Mouse (Mus musculus) thymus, adult 18-20 months (tissue): Measurements from ENCODE around the gene Efr3b.

ENCODE experiments used
- DNase-seq, 2 experiments: peaks; one replicate each; pipeline ENCODE4 v3.0.0; 2022; ENCODE audit warnings: mixed read lengths in 2 of 2

The Efr3b gene

DNA sequence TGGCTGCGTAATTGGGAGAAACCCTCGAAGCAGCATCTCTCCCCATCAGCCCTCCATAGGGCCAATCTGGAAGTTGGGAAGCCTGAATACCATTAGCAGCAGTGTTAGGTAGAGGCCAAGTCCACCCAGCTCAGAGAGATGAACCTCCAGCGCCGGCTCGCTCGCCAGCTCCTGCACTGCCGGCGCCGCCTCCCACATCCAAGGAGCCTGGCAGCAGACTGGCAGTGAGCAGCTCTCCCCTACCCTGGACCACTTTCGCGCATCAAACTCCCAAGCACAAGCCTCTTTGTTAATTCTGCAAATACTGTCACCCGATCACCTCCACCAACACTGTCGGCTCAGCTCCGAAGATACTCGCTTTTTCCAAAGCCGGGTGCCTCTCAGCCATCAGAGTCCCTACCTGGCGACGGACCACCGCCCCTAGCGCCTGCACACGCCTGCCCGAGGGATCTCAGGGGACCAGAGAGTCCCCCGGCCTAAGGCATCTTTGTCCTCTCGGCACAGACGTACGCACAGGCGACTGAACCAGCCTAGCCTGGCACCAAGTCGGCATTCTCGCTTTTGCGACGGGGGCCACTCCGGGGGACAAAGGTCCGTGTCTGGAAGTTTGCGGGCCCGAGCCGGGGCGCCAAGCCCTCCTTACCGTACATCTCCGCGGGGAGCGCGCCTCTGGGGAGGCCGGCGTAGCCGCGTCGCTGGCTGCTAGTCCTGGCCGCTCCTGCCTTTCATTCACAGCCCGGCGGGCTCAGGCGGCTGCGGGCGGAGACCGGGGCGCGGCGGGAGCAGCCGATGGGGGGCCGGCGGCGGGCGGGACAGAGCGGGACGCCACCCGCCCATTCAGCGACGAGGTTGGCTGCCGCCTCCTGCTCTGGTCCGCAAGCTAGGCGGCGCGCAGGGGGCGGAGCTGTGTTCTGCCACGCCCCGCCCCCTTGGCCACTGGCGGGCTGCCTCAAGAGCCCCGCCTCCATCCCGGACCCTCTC lies at the start of gene Efr3b:
Efr3b (minus strand) TSS at position 855 of the 981 bp plus-strand sequence.
- DNase-seq, result peak; percentile 69 to 70

GRCm38 (mm10) chr12:4083441-4083840 lies 44.7 kb upstream of the Efr3b start:
- no peak for DNase-seq

- DNase-seq, result peak; percentile 86 to 93
These were observed 43.7 kb upstream of the Efr3b start, which contains the start of gene Dnajc27 for GRCm38 (mm10) chr12:4082132-4083001. TSS of gene Dnajc27 (plus strand) at chr12:4082583.

- DNase-seq, result peak; percentile 11 to 24
These were observed 41.6 kb upstream of the Efr3b start for GRCm38 (mm10) chr12:4080311-4080710.

DNA sequence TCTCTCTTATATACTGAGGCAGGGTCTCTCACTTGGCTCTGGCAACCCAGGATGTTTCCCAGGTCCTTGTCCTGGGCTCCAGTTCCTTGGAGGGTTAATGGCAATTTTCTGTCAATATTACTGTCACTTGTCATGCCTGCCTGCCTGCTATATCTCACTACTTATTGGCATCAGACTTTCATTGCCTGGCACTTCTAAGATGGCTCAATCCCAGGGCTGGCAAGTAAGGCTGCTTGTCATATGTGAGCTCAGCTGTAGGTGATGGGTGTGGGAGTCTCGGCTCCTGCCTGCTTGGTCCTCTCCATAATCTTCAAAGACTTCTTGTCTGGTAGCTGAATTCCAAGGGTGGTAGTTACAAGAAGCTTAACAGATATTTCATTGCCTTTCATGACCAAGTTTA lies 39.4 kb upstream of the Efr3b start:
- DNase-seq, result no peak

DNA sequence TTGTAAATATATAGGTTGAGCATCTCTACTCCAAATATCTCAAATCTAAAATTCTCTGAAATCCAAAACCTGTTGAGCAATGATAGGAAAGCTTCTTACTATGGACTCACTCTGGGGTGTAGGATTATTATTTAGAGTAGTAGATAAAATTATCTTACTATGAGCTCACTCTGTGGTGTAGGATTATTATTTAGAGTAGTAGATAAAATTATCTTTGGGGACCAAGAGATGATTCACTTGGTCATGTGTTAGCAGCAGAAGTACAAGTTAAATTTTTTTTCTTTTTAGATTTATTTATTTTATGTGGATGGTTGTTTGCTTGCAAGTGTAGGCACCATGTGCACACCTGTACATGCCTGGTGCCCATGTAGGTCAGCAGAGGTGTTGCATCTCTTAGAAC lies 37.7 kb upstream of the Efr3b start:
- no peak for DNase-seq

- no peak for DNase-seq
These were observed 36.7 kb upstream of the Efr3b start for GRCm38 (mm10) chr12:4075407-4075806.

GRCm38 (mm10) chr12:4071671-4072070 lies 33.0 kb upstream of the Efr3b start:
- DNase-seq, result no peak

DNA sequence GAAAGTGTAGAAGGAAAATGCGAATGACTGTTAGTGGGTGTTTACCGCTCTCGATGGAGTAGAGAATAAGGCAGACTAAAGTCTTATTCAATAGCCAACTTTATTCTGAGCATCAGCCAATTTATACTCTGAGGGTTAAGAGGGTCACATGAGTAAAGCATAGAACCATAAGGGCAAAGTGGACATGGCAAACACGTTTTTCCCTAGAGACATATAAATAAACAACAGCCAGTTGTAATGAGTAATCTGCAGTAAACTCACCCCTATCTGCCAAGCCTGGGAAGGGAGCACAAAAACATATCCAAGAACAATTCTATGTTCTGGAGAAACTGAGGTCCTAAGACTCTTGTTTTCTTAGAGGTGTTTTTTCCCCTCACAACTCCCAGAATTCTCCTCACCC lies 29.8 kb upstream of the Efr3b start:
- DNase-seq, result no peak

- DNase-seq, result no peak
These were observed 28.2 kb upstream of the Efr3b start for GRCm38 (mm10) chr12:4066681-4067459.

- DNase-seq, result no peak
These were observed 27.2 kb upstream of the Efr3b start for GRCm38 (mm10) chr12:4065944-4066343.

- no peak for DNase-seq
These were observed 26.8 kb upstream of the Efr3b start for GRCm38 (mm10) chr12:4065498-4065897.

- no peak for DNase-seq
These were observed 21.0 kb upstream of the Efr3b start for GRCm38 (mm10) chr12:4059683-4060082.

DNA sequence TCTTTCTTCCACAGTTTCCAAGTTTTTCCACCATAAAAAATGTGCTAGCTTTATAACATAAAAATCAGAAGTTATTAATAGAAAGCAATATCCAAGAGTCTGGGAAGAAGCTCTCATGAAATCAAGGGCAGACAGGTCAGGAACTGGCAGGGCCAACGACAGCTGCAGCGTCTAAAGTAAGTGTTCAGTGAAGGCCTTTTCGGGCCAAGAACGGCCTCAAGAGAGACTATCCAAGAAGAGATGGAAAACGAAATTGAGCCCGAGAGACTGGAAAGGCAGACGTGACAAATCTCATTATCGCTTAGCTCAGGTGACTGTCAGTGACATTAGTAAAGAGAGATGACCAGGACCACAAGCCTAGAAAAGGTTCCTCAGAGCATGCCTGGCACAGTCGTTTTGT lies 19.6 kb upstream of the Efr3b start:
- DNase-seq, result no peak

DNA sequence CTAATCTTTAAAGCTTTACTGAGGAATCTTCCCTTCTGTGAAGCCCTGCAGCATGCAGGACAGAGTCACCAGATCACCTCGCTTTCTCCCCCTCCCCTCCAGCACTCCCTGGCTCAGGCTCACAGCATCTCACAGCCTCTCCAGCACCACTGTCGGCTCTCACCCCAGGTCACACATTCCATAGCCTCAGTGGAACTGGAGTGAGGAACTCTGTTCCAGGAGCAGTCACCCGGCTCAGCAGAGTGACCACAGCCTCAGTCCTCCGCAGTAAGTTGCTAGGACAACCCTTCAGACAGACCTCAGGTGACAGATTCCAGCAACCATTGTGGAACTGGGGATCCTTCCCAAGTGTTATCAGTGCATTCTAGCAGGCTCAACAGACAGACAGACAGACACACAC lies 16.1 kb upstream of the Efr3b start:
- no peak for DNase-seq

- DNase-seq, result no peak
These were observed 14.9 kb upstream of the Efr3b start for GRCm38 (mm10) chr12:4053643-4054042.

DNA sequence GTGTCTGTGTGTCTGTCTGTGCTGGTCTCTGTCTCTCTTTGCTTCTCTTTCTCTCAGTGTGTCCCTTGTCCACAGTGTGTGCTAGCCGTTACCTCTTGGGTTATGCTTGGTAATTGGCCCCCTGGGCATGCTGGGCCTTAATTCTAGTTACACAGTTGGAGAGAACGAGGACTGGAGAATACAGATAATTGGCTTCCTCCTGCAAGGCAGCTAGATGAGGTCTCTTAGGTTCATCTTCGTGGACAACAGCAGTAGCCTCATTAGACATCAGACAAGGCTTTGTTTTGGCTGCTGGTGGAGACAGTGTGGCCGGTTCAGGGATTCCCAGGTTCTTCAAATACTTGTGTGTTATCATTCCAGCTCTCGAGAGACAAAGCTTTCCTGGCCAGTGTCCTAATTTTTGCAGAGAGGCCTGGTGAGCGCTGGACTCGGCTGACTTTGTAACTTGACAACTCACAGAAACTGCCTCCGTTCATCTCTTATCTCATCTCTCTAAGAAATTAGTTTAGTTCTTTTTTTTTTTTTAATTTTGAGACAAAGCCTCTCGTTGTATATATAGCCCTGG lies 12.2 kb upstream of the Efr3b start:
- DNase-seq, result no peak

DNA sequence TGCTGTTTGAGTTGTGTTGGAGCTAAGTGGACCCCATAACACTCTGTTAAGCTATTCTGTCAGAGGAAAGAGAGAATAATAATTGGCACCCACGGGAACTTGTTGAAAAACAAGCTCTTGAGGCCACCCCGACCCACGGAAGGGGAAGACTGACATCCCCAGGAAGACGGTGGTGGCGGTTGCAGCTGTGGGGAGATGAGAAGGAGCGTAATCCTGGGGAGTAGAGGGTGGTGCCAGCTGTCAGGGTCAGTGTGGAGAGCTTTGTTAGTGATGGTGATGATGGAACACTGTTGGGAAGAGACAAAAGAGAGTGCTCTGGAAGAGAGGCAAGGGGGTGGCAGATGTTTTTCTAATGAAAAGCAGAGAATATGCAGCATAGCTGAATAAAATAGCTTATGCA lies 9.3 kb upstream of the Efr3b start:
- no peak for DNase-seq

GRCm38 (mm10) chr12:4045992-4046391 lies 7.3 kb upstream of the Efr3b start:
- DNase-seq, result no peak

GRCm38 (mm10) chr12:4042411-4042810 lies 3.7 kb upstream of the Efr3b start:
- DNase-seq, result no peak

- DNase-seq, result no peak
These were observed 331 bp upstream of the Efr3b start for GRCm38 (mm10) chr12:4039046-4039445.

DNA sequence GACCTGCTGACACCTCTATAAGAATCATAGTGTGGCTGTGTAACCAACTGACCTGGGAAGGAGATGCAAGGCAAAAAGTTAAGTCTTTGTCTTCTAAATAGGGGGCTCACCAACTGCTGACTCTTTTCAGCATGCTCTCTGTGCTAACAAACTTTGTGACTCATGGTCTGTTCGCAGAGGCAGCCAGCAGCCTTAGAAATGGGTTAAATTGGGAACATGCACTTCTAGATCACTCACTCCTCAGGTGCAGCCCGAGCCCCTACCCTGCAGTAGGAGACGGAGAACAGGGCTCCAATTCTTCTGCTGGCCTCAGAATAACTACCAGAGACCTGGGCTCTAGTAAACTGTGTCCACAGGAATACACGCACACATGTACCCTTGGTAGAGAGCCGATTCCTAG lies 1.2 kb downstream of the Efr3b start:
- DNase-seq, result no peak
